Mouse (Mus musculus): ENCODE data around the gene Sdhaf1. TPM values are rescaled to one million over a fixed set of nuclear protein-coding genes. Genes with fewer than 3 reads are reported as not detected.

Gene Sdhaf1
- polyA plus RNA-seq (2014; fragmentation: Nextera tagmentation; extraction: Ambion mirVana): 21.6 TPM in 2 replicates

- ATAC-seq (ENCODE audit: insufficient number of reproducible peaks, low FRiP score, low TSS enrichment, low read depth) (no peak), DNase-seq (ENCODE audit: low spot score) (no peak)
- 81% methylated on average over 3 of the region's 3 CpGs for WGBS
- Histone ChIP-seq H3K27ac (replicated peaks; ENCODE audit: low read depth, low read length) (no peak within 1 kb of the TSS), H3K9ac (ENCODE audit: low read length) (peak within 1 kb of the TSS; percentile 78), H3K4me1 (ENCODE audit: control insufficient read depth, insufficient read depth, low read length) (peaks cover 3% of the 10 kb centered on the region; the same call in 1 of the 2 replicates), H3K4me3 (ENCODE audit: low read depth, low read length) (peak within 1 kb of the TSS; percentile 80), H3K27me3 (ENCODE audit: control insufficient read depth, insufficient read depth, low read length) (no peaks in the 10 kb centered on the region), H3K4me2 (ENCODE audit: low read depth, severe bottlenecking) (peak within 1 kb of the TSS; percentile 72), H3K9me3 (ENCODE audit: control insufficient read depth, low read length) (no peaks in the 10 kb centered on the region), H3K36me3 (ENCODE audit: control insufficient read depth, insufficient read depth, low read length) (no peaks in the 10 kb centered on the region)
Observed at GRCm38 (mm10) chr7:30323795-30324194, at the start of gene Sdhaf1. Gene Sdhaf1 (minus strand): TSS chr7:30323895.

GRCm38 (mm10) chr7:30367466-30367865 is 43.8 kb upstream of the Sdhaf1 start:
- Histone ChIP-seq H3K4me1 (ENCODE audit: control insufficient read depth, insufficient read depth, low read length) (0 out of 2 replicates have a peak, but pooled peaks cover 6% of the 10 kb centered on the region), H3K27me3 (ENCODE audit: control insufficient read depth, insufficient read depth, low read length) (no peaks in the 10 kb centered on the region), H3K4me2 (ENCODE audit: low read depth, severe bottlenecking) (no peak overlapping the region), H3K9ac (ENCODE audit: low read length) (no peak overlapping the region; the same call in 1 of the 2 replicates), H3K4me3 (ENCODE audit: low read depth, low read length) (no peak overlapping the region), H3K36me3 (ENCODE audit: control insufficient read depth, insufficient read depth, low read length) (no peaks in the 10 kb centered on the region), H3K9me3 (ENCODE audit: control insufficient read depth, low read length) (no peaks in the 10 kb centered on the region), H3K27ac (replicated peaks; ENCODE audit: low read depth, low read length) (no peak overlapping the region)
- DNase-seq (ENCODE audit: low spot score): no peak
- WGBS: 68% methylated on average over 2 of the region's 2 CpGs
- ATAC-seq (ENCODE audit: insufficient number of reproducible peaks, low FRiP score, low TSS enrichment, low read depth): no peak

GRCm38 (mm10) chr7:30363344-30363738 is 39.6 kb upstream of the Sdhaf1 start:
- H3K4me3 ChIP-seq (ENCODE audit: low read depth, low read length): peak overlapping the region; percentile 73
- H3K4me1 ChIP-seq (ENCODE audit: control insufficient read depth, insufficient read depth, low read length): peaks cover 16% of the 10 kb centered on the region; the same call in 1 of the 2 replicates
- 66% methylated on average over 6 of the region's 6 CpGs for WGBS
- no peak overlapping the region for H3K9ac ChIP-seq (ENCODE audit: low read length)
- no peaks in the 10 kb centered on the region for H3K36me3 ChIP-seq (ENCODE audit: control insufficient read depth, insufficient read depth, low read length)
- no peak overlapping the region for H3K27ac ChIP-seq (replicated peaks; ENCODE audit: low read depth, low read length)
- ATAC-seq (ENCODE audit: insufficient number of reproducible peaks, low FRiP score, low TSS enrichment, low read depth): no peak
- H3K9me3 ChIP-seq (ENCODE audit: control insufficient read depth, low read length): no peaks in the 10 kb centered on the region
- peak overlapping the region; percentile 87 for H3K4me2 ChIP-seq (ENCODE audit: low read depth, severe bottlenecking)
- no peaks in the 10 kb centered on the region for H3K27me3 ChIP-seq (ENCODE audit: control insufficient read depth, insufficient read depth, low read length)
- no peak for DNase-seq (ENCODE audit: low spot score)

- Histone ChIP-seq H3K9me3 (ENCODE audit: control insufficient read depth, low read length) (no peaks in the 10 kb centered on the region), H3K4me3 (ENCODE audit: low read depth, low read length) (peak within 1 kb of the TSS; percentile 73), H3K36me3 (ENCODE audit: control insufficient read depth, insufficient read depth, low read length) (no peaks in the 10 kb centered on the region), H3K9ac (ENCODE audit: low read length) (peak within 1 kb of the TSS; percentile 88), H3K4me1 (ENCODE audit: control insufficient read depth, insufficient read depth, low read length) (peaks cover 14% of the 10 kb centered on the region; the same call in 1 of the 2 replicates), H3K27me3 (ENCODE audit: control insufficient read depth, insufficient read depth, low read length) (no peaks in the 10 kb centered on the region), H3K4me2 (ENCODE audit: low read depth, severe bottlenecking) (peak within 1 kb of the TSS; percentile 87), H3K27ac (replicated peaks; ENCODE audit: low read depth, low read length) (no peak within 1 kb of the TSS)
- WGBS: 2% methylated on average over 45 of the region's 55 CpGs
- peak; percentile 50; the same call in 1 of the 2 replicates for ATAC-seq (ENCODE audit: insufficient number of reproducible peaks, low FRiP score, low TSS enrichment, low read depth)
- DNase-seq (ENCODE audit: low spot score): peak; percentile 77
Observed at GRCm38 (mm10) chr7:30362652-30363343, 39.1 kb upstream of the Sdhaf1 start, which contains the start of gene Lrfn3. Gene Lrfn3 (minus strand): TSS chr7:30362772.

- no peak for ATAC-seq (ENCODE audit: insufficient number of reproducible peaks, low FRiP score, low TSS enrichment, low read depth)
- H3K4me3 ChIP-seq (ENCODE audit: low read depth, low read length): no peak overlapping the region
- no peaks in the 10 kb centered on the region for H3K9me3 ChIP-seq (ENCODE audit: control insufficient read depth, low read length)
- DNase-seq (ENCODE audit: low spot score): no peak
- no peaks in the 10 kb centered on the region for H3K27me3 ChIP-seq (ENCODE audit: control insufficient read depth, insufficient read depth, low read length)
- WGBS: 92% methylated on average over 17 of the region's 17 CpGs
- peaks cover 13% of the 10 kb centered on the region; the same call in 1 of the 2 replicates for H3K4me1 ChIP-seq (ENCODE audit: control insufficient read depth, insufficient read depth, low read length)
- no peak overlapping the region for H3K9ac ChIP-seq (ENCODE audit: low read length)
- H3K36me3 ChIP-seq (ENCODE audit: control insufficient read depth, insufficient read depth, low read length): no peaks in the 10 kb centered on the region
- H3K4me2 ChIP-seq (ENCODE audit: low read depth, severe bottlenecking): no peak overlapping the region
- H3K27ac ChIP-seq (replicated peaks; ENCODE audit: low read depth, low read length): no peak overlapping the region
Observed at GRCm38 (mm10) chr7:30360028-30360427, 36.3 kb upstream of the Sdhaf1 start.

GRCm38 (mm10) chr7:30359276-30359865 is 35.7 kb upstream of the Sdhaf1 start:
- H3K27ac ChIP-seq (replicated peaks; ENCODE audit: low read depth, low read length): no peak overlapping the region
- H3K4me3 ChIP-seq (ENCODE audit: low read depth, low read length): no peak overlapping the region
- H3K36me3 ChIP-seq (ENCODE audit: control insufficient read depth, insufficient read depth, low read length): no peaks in the 10 kb centered on the region
- H3K4me2 ChIP-seq (ENCODE audit: low read depth, severe bottlenecking): no peak overlapping the region
- no peaks in the 10 kb centered on the region for H3K9me3 ChIP-seq (ENCODE audit: control insufficient read depth, low read length)
- WGBS: 84% methylated on average over 31 of the region's 31 CpGs
- no peak for ATAC-seq (ENCODE audit: insufficient number of reproducible peaks, low FRiP score, low TSS enrichment, low read depth)
- H3K27me3 ChIP-seq (ENCODE audit: control insufficient read depth, insufficient read depth, low read length): no peaks in the 10 kb centered on the region
- H3K4me1 ChIP-seq (ENCODE audit: control insufficient read depth, insufficient read depth, low read length): peaks cover 13% of the 10 kb centered on the region; the same call in 1 of the 2 replicates
- no peak overlapping the region for H3K9ac ChIP-seq (ENCODE audit: low read length)
- DNase-seq (ENCODE audit: low spot score): no peak

- Histone ChIP-seq H3K4me3 (ENCODE audit: low read depth, low read length) (no peak overlapping the region), H3K9ac (ENCODE audit: low read length) (no peak overlapping the region), H3K4me1 (ENCODE audit: control insufficient read depth, insufficient read depth, low read length) (peaks cover 13% of the 10 kb centered on the region; the same call in 1 of the 2 replicates), H3K4me2 (ENCODE audit: low read depth, severe bottlenecking) (no peak overlapping the region), H3K27ac (replicated peaks; ENCODE audit: low read depth, low read length) (no peak overlapping the region), H3K9me3 (ENCODE audit: control insufficient read depth, low read length) (no peaks in the 10 kb centered on the region), H3K27me3 (ENCODE audit: control insufficient read depth, insufficient read depth, low read length) (no peaks in the 10 kb centered on the region), H3K36me3 (ENCODE audit: control insufficient read depth, insufficient read depth, low read length) (no peaks in the 10 kb centered on the region)
- no peak for ATAC-seq (ENCODE audit: insufficient number of reproducible peaks, low FRiP score, low TSS enrichment, low read depth)
- 79% methylated on average over 7 of the region's 7 CpGs for WGBS
- no peak for DNase-seq (ENCODE audit: low spot score)
Observed at GRCm38 (mm10) chr7:30358378-30359186, 34.9 kb upstream of the Sdhaf1 start.

- H3K9me3 ChIP-seq (ENCODE audit: control insufficient read depth, low read length): no peaks in the 10 kb centered on the region
- no peak for DNase-seq (ENCODE audit: low spot score)
- no peaks in the 10 kb centered on the region for H3K27me3 ChIP-seq (ENCODE audit: control insufficient read depth, insufficient read depth, low read length)
- 74% methylated on average over 4 of the region's 4 CpGs for WGBS
- H3K36me3 ChIP-seq (ENCODE audit: control insufficient read depth, insufficient read depth, low read length): no peaks in the 10 kb centered on the region
- no peak overlapping the region for H3K4me2 ChIP-seq (ENCODE audit: low read depth, severe bottlenecking)
- H3K27ac ChIP-seq (replicated peaks; ENCODE audit: low read depth, low read length): no peak overlapping the region
- no peaks in the 10 kb centered on the region for H3K4me1 ChIP-seq (ENCODE audit: control insufficient read depth, insufficient read depth, low read length)
- no peak overlapping the region for H3K9ac ChIP-seq (ENCODE audit: low read length)
- no peak for ATAC-seq (ENCODE audit: insufficient number of reproducible peaks, low FRiP score, low TSS enrichment, low read depth)
- H3K4me3 ChIP-seq (ENCODE audit: low read depth, low read length): no peak overlapping the region
Observed at GRCm38 (mm10) chr7:30354059-30354458, 30.4 kb upstream of the Sdhaf1 start.
